Mouse (Mus musculus) skeletal muscle tissue, postnatal 0 days (tissue): ENCODE results near the gene Cyp2j5. TPM values are rescaled to one million over a fixed set of nuclear protein-coding genes. Genes with fewer than 3 reads are reported as not detected.

ENCODE experiments used
- polyA plus RNA-seq: library from polyadenylated mRNA; unstranded; fragments of >200 nt; fragmentation: Nextera tagmentation; extraction: Ambion mirVana; gene quantifications from 2 replicates; pipeline ENCODE4 v1.2.1, GENCODE M21; 2015

Gene Cyp2j5
- not detected in 2 replicates for polyA plus RNA-seq

DNA sequence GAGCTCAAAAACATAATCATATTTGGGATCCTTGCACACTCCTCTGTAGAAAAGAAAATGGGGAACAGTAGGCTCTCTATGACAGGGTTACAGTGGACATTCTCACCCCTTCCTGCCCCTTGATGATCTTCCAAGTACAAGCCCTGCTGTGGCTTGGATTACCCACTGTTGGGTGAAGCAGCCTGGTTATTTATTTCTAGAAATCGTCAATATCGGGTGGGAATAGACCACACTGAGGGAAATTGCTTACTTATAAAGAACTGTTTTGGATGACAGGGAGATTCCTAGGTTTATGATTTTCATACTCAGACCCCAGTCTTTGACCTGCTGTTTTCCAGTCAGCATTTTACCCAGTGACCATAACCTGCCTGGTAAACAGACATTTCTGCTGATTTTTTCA, at the start of gene Cyp2j5:
TSS of gene Cyp2j5 (minus strand) at position 164 of the 400 bp plus-strand sequence.

GRCm38 (mm10) chr4:96590911-96591790, 72.8 kb downstream of the Cyp2j5 start, which contains the start of gene Cyp2j9:
TSS of gene Cyp2j9 (minus strand) at chr4:96591578.

Other genes starting within 250 kb of the Cyp2j5 start
- gene Cyp2j8, start 156.8 kb downstream of the Cyp2j5 start, polyA plus RNA-seq, result not detected in 2 replicates
- gene Cyp2j6, start 110.5 kb downstream of the Cyp2j5 start, polyA plus RNA-seq, result 4.0 and 5.4 TPM in 2 replicates
- gene Cyp2j9, start 72.6 kb downstream of the Cyp2j5 start, polyA plus RNA-seq, result 3.1 and 3.5 TPM in 2 replicates
- not detected in 2 replicates for gene Gm12695, start 121.0 kb upstream of the Cyp2j5 start, polyA plus RNA-seq